13 mouse cellular contexts compared by ENCODE assay signal in the genomic region with DNA sequence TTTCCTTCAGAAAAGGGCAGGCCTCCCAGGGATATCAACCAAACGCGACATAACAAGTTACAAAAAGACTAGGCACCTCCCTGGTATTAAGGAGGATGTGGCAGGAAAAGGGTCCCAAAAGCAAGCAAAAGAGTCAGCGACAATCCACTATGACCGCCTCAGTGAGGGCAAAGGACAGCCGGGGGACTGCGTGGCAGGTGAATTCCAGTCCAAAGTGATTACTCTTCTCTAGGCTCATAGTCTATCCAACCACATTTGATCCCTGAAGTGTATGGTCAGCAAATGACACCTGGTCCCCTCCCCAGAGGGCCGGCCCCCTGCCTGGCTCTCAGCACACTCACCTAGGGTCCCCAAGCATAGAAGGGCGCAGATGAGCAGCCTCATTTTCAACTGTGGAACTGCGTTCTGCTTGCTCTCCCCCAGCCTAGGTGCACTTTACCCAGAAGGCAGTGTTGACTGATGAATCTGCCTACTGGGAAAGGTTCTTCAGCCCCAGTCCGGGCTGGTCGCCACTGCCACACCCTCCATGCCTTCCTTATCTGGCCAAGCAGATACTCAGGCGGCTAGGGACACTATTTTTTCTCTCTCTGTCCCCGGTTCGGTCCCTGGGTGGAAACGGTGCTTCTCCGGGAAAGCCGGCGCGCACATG. TPM values are rescaled to one million over a fixed set of nuclear protein-coding genes. Genes with fewer than 3 reads are reported as not detected.
DNase-seq lines count a peak whose midpoint lies in the region; ATAC-seq and TF ChIP-seq lines count a peak whose summit lies in the region.
"Had no signal": no experiment of that assay in that cellular context is flagged by ENCODE, and none has a peak within 500 bp of the region (broad histone marks: within the 10 kb centered on the region; RNA-seq: fewer than 3 reads in every experiment).

No protein-coding gene starts in this region.

- H3K4me3 ChIP-seq in heart, embryonic 12.5 days = peak overlapping the region; percentile 15
- peak overlapping the region; percentile 55 to 69 for H3K4me3 ChIP-seq in MEL (ENCODE audit: control insufficient read depth in 1 of 2, insufficient read depth in 1 of 2, low read depth in 2 of 2, low read length in 2 of 2)
- H3K4me3 ChIP-seq in intestine, embryonic 15.5 days (replicated peaks) = no peak overlapping the region
- no peak overlapping the region for H3K4me3 ChIP-seq in midbrain, embryonic 14.5 days (replicated peaks; ENCODE audit: low read depth, low read length)
- H3K4me3 ChIP-seq: hindbrain, embryonic 12.5 days; midbrain, embryonic 12.5 days had no signal

- peak overlapping the region; percentile 36 for H3K4me2 ChIP-seq in heart, embryonic 12.5 days
- H3K4me2 ChIP-seq in intestine, embryonic 15.5 days (replicated peaks) = no peak overlapping the region
- H3K4me2 ChIP-seq in midbrain, embryonic 14.5 days (ENCODE audit: low read length) = no peak overlapping the region
- H3K4me2 ChIP-seq: hindbrain, embryonic 12.5 days; midbrain, embryonic 12.5 days had no signal

- TF ChIP-seq CTCF in MEL (IDR thresholded peaks at IDR 0.05 in 2 of 3, conservative IDR thresholded peaks at IDR 0.05 in 1 of 3; ENCODE audit: control insufficient read depth in 1 of 3, insufficient read depth in 1 of 3, low read depth in 2 of 3, low read length in 3 of 3, poor library complexity in 1 of 3, severe bottlenecking in 1 of 3) = no peak

- TF ChIP-seq POLR2A in MEL (IDR thresholded peaks at IDR 0.05; ENCODE audit: control insufficient read depth in 1 of 2, insufficient read depth in 1 of 2, low read depth in 1 of 2, low read length in 2 of 2, poor library complexity in 1 of 2) = 0 out of 4 replicates have a peak, but pooled peaks of 1 of the 2 experiments have one; percentile 19

- no peak overlapping the region; the same call in 1 of the 2 replicates for H3K9ac ChIP-seq in heart, embryonic 12.5 days
- H3K9ac ChIP-seq in MEL (ENCODE audit: control insufficient read depth, low read depth, low read length, poor library complexity, severe bottlenecking) = peak overlapping the region; percentile 67
- H3K9ac ChIP-seq in intestine, embryonic 15.5 days = no peak overlapping the region
- H3K9ac ChIP-seq in midbrain, embryonic 14.5 days (replicated peaks; ENCODE audit: low read length) = no peak overlapping the region
- H3K9ac ChIP-seq: hindbrain, embryonic 12.5 days; midbrain, embryonic 12.5 days had no signal

- peak; percentile 9 to 53; a peak in 3 of 4 replicates for TF ChIP-seq EP300 in MEL (IDR thresholded peaks at IDR 0.05; ENCODE audit: low read depth in 1 of 2, low read length in 2 of 2)

- TF ChIP-seq RAD21 in MEL (IDR thresholded peaks at IDR 0.05; ENCODE audit: low read depth, low read length) = no peak

- no peaks in the 10 kb centered on the region for H3K9me3 ChIP-seq in heart, embryonic 12.5 days (replicated peaks)
- no peaks in the 10 kb centered on the region for H3K9me3 ChIP-seq in MEL (replicated peaks; ENCODE audit: insufficient read depth, low read length)
- H3K9me3 ChIP-seq in intestine, embryonic 15.5 days = no peaks in the 10 kb centered on the region
- no peaks in the 10 kb centered on the region for H3K9me3 ChIP-seq in midbrain, embryonic 14.5 days (ENCODE audit: control insufficient read depth, low read length)
- H3K9me3 ChIP-seq: hindbrain, embryonic 12.5 days; midbrain, embryonic 12.5 days had no signal

- no peaks in the 10 kb centered on the region for H3K36me3 ChIP-seq in heart, embryonic 12.5 days
- H3K36me3 ChIP-seq in MEL (ENCODE audit: control insufficient read depth in 1 of 2, insufficient read depth in 2 of 2, low read length in 2 of 2) = peaks cover 0 to 10% of the 10 kb centered on the region in 2 experiments; a peak in 2 of 4 replicates
- no peaks in the 10 kb centered on the region for H3K36me3 ChIP-seq in intestine, embryonic 15.5 days
- no peaks in the 10 kb centered on the region for H3K36me3 ChIP-seq in midbrain, embryonic 14.5 days (ENCODE audit: control insufficient read depth, insufficient read depth, low read length)
- H3K36me3 ChIP-seq: hindbrain, embryonic 12.5 days; midbrain, embryonic 12.5 days had no signal

- no peaks in the 10 kb centered on the region for H3K27me3 ChIP-seq in heart, embryonic 12.5 days (replicated peaks)
- H3K27me3 ChIP-seq in MEL (ENCODE audit: control insufficient read depth in 1 of 2, insufficient read depth in 2 of 2, low read length in 2 of 2) = no peaks in the 10 kb centered on the region
- no peaks in the 10 kb centered on the region for H3K27me3 ChIP-seq in intestine, embryonic 15.5 days (replicated peaks)
- no peaks in the 10 kb centered on the region for H3K27me3 ChIP-seq in midbrain, embryonic 14.5 days (ENCODE audit: control insufficient read depth, insufficient read depth, low read length)
- H3K27me3 ChIP-seq: hindbrain, embryonic 12.5 days; midbrain, embryonic 12.5 days had no signal

- peaks cover 6% of the 10 kb centered on the region for H3K4me1 ChIP-seq in heart, embryonic 12.5 days (replicated peaks)
- H3K4me1 ChIP-seq in MEL (ENCODE audit: control insufficient read depth in 1 of 2, insufficient read depth in 2 of 2, low read length in 2 of 2) = peaks cover 2 to 9% of the 10 kb centered on the region in 2 experiments
- H3K4me1 ChIP-seq in intestine, embryonic 15.5 days (replicated peaks) = no peaks in the 10 kb centered on the region
- H3K4me1 ChIP-seq in midbrain, embryonic 14.5 days (ENCODE audit: control insufficient read depth, insufficient read depth, low read length) = no peaks in the 10 kb centered on the region
- H3K4me1 ChIP-seq: hindbrain, embryonic 12.5 days; midbrain, embryonic 12.5 days had no signal

- no peaks in the 10 kb centered on the region for H3K79me2 ChIP-seq in MEL (ENCODE audit: control insufficient read depth, insufficient read depth, low read length, poor library complexity)

- DNase-seq in heart, adult 9 months (ENCODE audit: low spot score in 2 of 2) = no peak
- peak; percentile 80 for DNase-seq in MEL (ENCODE audit: low read depth, low spot score)
- DNase-seq in left cerebral cortex, postnatal 36 days (ENCODE audit: low spot score in 2 of 2) = no peak
- DNase-seq in testis, postnatal 14 days (ENCODE audit: low spot score) = no peak
- no peak for DNase-seq in midbrain, embryonic 14.5 days

- peak; percentile 94 for ATAC-seq in heart, embryonic 12.5 days (ENCODE audit: insufficient number of reproducible peaks, low FRiP score)
- peak; percentile 87 for ATAC-seq in intestine, embryonic 15.5 days
- ATAC-seq in megakaryocyte-erythroid progenitor cell, adult 5-6 weeks (replicated peaks; ENCODE audit: low FRiP score, low TSS enrichment, poor library complexity, severe bottlenecking) = peak; percentile 97
- no peak for ATAC-seq in midbrain, embryonic 14.5 days (ENCODE audit: low FRiP score, low TSS enrichment)

- WGBS in heart, embryonic 12.5 days = 57% methylated on average over 19 of the region's 19 CpGs
- WGBS in intestine, embryonic 15.5 days = 77% methylated on average over 19 of the region's 19 CpGs
- WGBS in midbrain, embryonic 14.5 days = 86% methylated on average over 19 of the region's 19 CpGs

- H3K27ac ChIP-seq in heart, embryonic 12.5 days (ENCODE audit: poor library complexity, severe bottlenecking) = peak overlapping the region; percentile 45; the same call in 1 of the 2 replicates
- peak overlapping the region; percentile 61 for H3K27ac ChIP-seq in MEL (ENCODE audit: control insufficient read depth, low read depth, low read length)
- H3K27ac ChIP-seq in intestine, embryonic 15.5 days = no peak overlapping the region
- no peak overlapping the region for H3K27ac ChIP-seq in midbrain, embryonic 14.5 days (replicated peaks; ENCODE audit: low read depth, low read length)
- H3K27ac ChIP-seq: hindbrain, embryonic 12.5 days; midbrain, embryonic 12.5 days had no signal

- intact Hi-C loops in left cerebral cortex, postnatal 36 days (cut with DNase I) = no loop called here

RNA-seq across cellular contexts. Expression of gene 1300017J02Rik, which starts 16.9 kb away (rescaled TPM):
- polyA plus RNA-seq in heart, embryonic 12.5 days (2016; fragmentation: Nextera tagmentation; extraction: Ambion mirVana) = 7.6 and 8.1 TPM in 2 replicates
- total RNA-seq in MEL (2012; rRNA removed) = 0.07 and 0.62 TPM in 2 replicates
- 1 to 10 TPM in 1 of 2 experiments, not detected in 1; 2.6 TPM for polyA plus RNA-seq in MEL (2012; ENCODE audit: insufficient read depth in 1 of 2, insufficient read length in 2 of 2, low read depth in 1 of 2, low replicate concordance in 2 of 2, missing spikeins in 1 of 2)
- 2.3 and 2.4 TPM in 2 replicates for polyA plus RNA-seq in intestine, embryonic 15.5 days (2015; fragmentation: Nextera tagmentation; extraction: Ambion mirVana)
- 7.2 and 14.6 TPM in 2 replicates for total RNA-seq in megakaryocyte-erythroid progenitor cell, adult 5-6 weeks (2014; fragmentation: Nextera tagmentation)
- 4.2 and 14.7 TPM in 2 replicates for total RNA-seq in megakaryocyte-erythroid progenitor cell, adult 5-6 weeks (2017)
- total RNA-seq in left cerebral cortex, postnatal 36 days (2021) = under 1 TPM in 1 of 2 experiments, not detected in 1; 0.74 TPM
- polyA plus RNA-seq in midbrain, embryonic 14.5 days (2014; fragmentation: Nextera tagmentation; extraction: Ambion mirVana) = 0.14 TPM in 1 of 2 replicates, not detected in the other
- polyA plus RNA-seq: large intestine, adult 2 months had no signal

RNA-seq across cellular contexts. Expression of gene Topbp1, which starts 17.1 kb away (rescaled TPM):
- polyA plus RNA-seq in heart, embryonic 12.5 days (2016; fragmentation: Nextera tagmentation; extraction: Ambion mirVana) = 59.0 and 64.7 TPM in 2 replicates
- total RNA-seq in MEL (2012; rRNA removed) = 120 and 127 TPM in 2 replicates
- 100 to 1,000 TPM; 216 to 756 TPM for polyA plus RNA-seq in MEL (2012; ENCODE audit: insufficient read depth in 1 of 2, insufficient read length in 2 of 2, low read depth in 1 of 2, low replicate concordance in 2 of 2, missing spikeins in 1 of 2)
- 55.4 and 62.3 TPM in 2 replicates for polyA plus RNA-seq in intestine, embryonic 15.5 days (2015; fragmentation: Nextera tagmentation; extraction: Ambion mirVana)
- total RNA-seq in megakaryocyte-erythroid progenitor cell, adult 5-6 weeks (2014; fragmentation: Nextera tagmentation) = 141 and 224 TPM in 2 replicates
- total RNA-seq in megakaryocyte-erythroid progenitor cell, adult 5-6 weeks (2017) = 229 and 238 TPM in 2 replicates
- 10 to 100 TPM; 16.6 to 24.5 TPM for total RNA-seq in left cerebral cortex, postnatal 36 days (2021)
- 16.4 and 23.8 TPM in 2 replicates for polyA plus RNA-seq in midbrain, embryonic 14.5 days (2014; fragmentation: Nextera tagmentation; extraction: Ambion mirVana)

RNA-seq across cellular contexts. Expression of gene Trf, which starts 57.7 kb away (rescaled TPM):
- 35.9 and 80.5 TPM in 2 replicates for polyA plus RNA-seq in heart, embryonic 12.5 days (2016; fragmentation: Nextera tagmentation; extraction: Ambion mirVana)
- total RNA-seq in MEL (2012; rRNA removed) = not detected in 2 replicates
- polyA plus RNA-seq in MEL (2012; ENCODE audit: insufficient read depth in 1 of 2, insufficient read length in 2 of 2, low read depth in 1 of 2, low replicate concordance in 2 of 2, missing spikeins in 1 of 2) = not detected
- 188 and 277 TPM in 2 replicates for polyA plus RNA-seq in intestine, embryonic 15.5 days (2015; fragmentation: Nextera tagmentation; extraction: Ambion mirVana)
- total RNA-seq in megakaryocyte-erythroid progenitor cell, adult 5-6 weeks (2014; fragmentation: Nextera tagmentation) = 3.1 TPM in 1 of 2 replicates, not detected in the other
- 4.0 and 4.1 TPM in 2 replicates for total RNA-seq in megakaryocyte-erythroid progenitor cell, adult 5-6 weeks (2017)
- 100 to 1,000 TPM; 136 to 214 TPM for total RNA-seq in left cerebral cortex, postnatal 36 days (2021)
- 16.7 and 30.6 TPM in 2 replicates for polyA plus RNA-seq in midbrain, embryonic 14.5 days (2014; fragmentation: Nextera tagmentation; extraction: Ambion mirVana)

RNA-seq across cellular contexts. Expression of gene Gm20425, which starts 57.9 kb away (rescaled TPM):
- polyA plus RNA-seq in heart, embryonic 12.5 days (2016; fragmentation: Nextera tagmentation; extraction: Ambion mirVana) = 7.0 TPM in 2 replicates
- total RNA-seq in MEL (2012; rRNA removed) = not detected in 2 replicates
- not detected for polyA plus RNA-seq in MEL (2012; ENCODE audit: insufficient read depth in 1 of 2, insufficient read length in 2 of 2, low read depth in 1 of 2, low replicate concordance in 2 of 2, missing spikeins in 1 of 2)
- polyA plus RNA-seq in intestine, embryonic 15.5 days (2015; fragmentation: Nextera tagmentation; extraction: Ambion mirVana) = 0.21 and 8.8 TPM in 2 replicates
- not detected in 2 replicates for total RNA-seq in megakaryocyte-erythroid progenitor cell, adult 5-6 weeks (2014; fragmentation: Nextera tagmentation)
- not detected in 2 replicates for total RNA-seq in megakaryocyte-erythroid progenitor cell, adult 5-6 weeks (2017)
- total RNA-seq in left cerebral cortex, postnatal 36 days (2021) = 1 to 10 TPM; 9.2 to 9.7 TPM
- 0.16 and 3.5 TPM in 2 replicates for polyA plus RNA-seq in midbrain, embryonic 14.5 days (2014; fragmentation: Nextera tagmentation; extraction: Ambion mirVana)
- polyA plus RNA-seq: embryonic facial prominence, embryonic 11.5 days; large intestine, adult 2 months; limb, embryonic 11.5 days had no signal

Comparison
In these comparisons a context has a peak if more than half of its experiments do, and no peak if none do; other contexts are left out.
1. H3K27ac ChIP-seq: peak in heart, embryonic 12.5 days (single experiment) and MEL (single experiment); none in intestine, embryonic 15.5 days (single experiment) and midbrain, embryonic 14.5 days (single experiment).
2. H3K4me3 ChIP-seq: peak in heart, embryonic 12.5 days (single experiment) and MEL (2 of 2); none in intestine, embryonic 15.5 days (single experiment) and midbrain, embryonic 14.5 days (single experiment).
3. RNA of gene Trf, which starts 57.7 kb away (polyA plus RNA-seq): 188 to 277 TPM in intestine, embryonic 15.5 days, 35.9 to 80.5 TPM in heart, embryonic 12.5 days and 16.7 to 30.6 TPM in midbrain, embryonic 14.5 days; not detected in MEL; every median in the first group is over 10 times any median in the second.